Mouse (Mus musculus): ENCODE results near the gene Pdhb. TPM values are rescaled to one million over a fixed set of nuclear protein-coding genes. Genes with fewer than 3 reads are reported as not detected.

Pdhb gene
- total RNA-seq (2023) = 113 TPM

GRCm38 (mm10) chr14:8172507-8173410, at the start of gene Pdhb:
Pdhb (minus strand) TSS chr14:8173025.

GRCm38 (mm10) chr14:8213803-8214224, 41.0 kb upstream of the Pdhb start, which contains the start of gene Kctd6:
Kctd6 (plus strand) TSS chr14:8214140.

Other genes starting within 250 kb of the Pdhb start
- gene Gm45521, start 215.7 kb downstream of the Pdhb start, total RNA-seq (2023) = not detected
- 2.6 TPM for gene Dnase1l3, start 178.5 kb downstream of the Pdhb start, total RNA-seq (2023)
- 12.5 TPM for gene Abhd6, start 170.1 kb downstream of the Pdhb start, total RNA-seq (2023)
- 13.7 TPM for gene Rpp14, start 92.7 kb downstream of the Pdhb start, total RNA-seq (2023)
- gene Pxk, start 74.8 kb downstream of the Pdhb start, total RNA-seq (2023) = 60.2 TPM
- gene Kctd6, start 41.1 kb upstream of the Pdhb start, total RNA-seq (2023) = 10.0 TPM
- not detected for gene Acox2, start 86.3 kb upstream of the Pdhb start, total RNA-seq (2023)
- not detected for gene Fam107a, start 145.0 kb upstream of the Pdhb start, total RNA-seq (2023)
- gene Oit1, start 205.7 kb upstream of the Pdhb start, total RNA-seq (2023) = not detected